Mouse (Mus musculus): ENCODE measurements at regions not wholly inside any gene's neighbourhood (a gene's known extent, or its start where the extent isn't known, plus 50 kb on each side); places are given as distances from the start of the nearest gene placed in this dataset.
"Not testable (repeated sequence)": the region's sequence is repeated elsewhere in the genome, so short reads cannot be mapped to it uniquely, and the experiment has no call there.

DNA sequence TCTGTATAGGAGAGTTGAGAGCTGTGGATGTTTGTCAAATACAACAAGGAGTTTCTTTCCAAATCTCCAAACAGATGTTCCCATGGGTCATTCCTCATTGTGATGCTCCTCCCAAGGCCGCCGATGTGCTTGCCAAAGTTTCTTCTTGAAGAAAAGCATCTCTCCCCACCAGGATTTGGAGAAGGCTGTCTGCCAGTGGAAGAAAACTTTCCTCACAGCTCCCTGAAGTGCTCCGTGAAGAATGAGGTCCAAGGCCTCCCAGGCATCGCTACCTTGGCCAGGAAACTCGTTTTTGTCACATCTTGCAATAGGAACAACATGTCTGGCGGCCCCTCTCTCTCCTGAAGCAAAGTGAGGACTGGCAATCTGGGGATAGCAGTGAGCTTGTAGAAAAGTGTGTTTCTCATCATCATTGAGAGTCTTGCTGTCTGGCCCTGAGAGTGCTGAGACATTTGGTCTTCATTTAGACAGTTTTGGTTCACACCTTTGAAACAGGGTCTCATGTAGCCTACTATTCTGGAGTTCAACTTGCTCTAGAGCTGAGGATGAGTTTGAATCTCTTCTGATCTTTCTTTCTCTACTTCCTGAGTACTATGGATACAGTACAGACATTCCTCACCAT is 386.9 kb upstream of the Klhl29 start:
- no peak for DNase-seq (ENCODE audit: low spot score in 2 of 2)

DNA sequence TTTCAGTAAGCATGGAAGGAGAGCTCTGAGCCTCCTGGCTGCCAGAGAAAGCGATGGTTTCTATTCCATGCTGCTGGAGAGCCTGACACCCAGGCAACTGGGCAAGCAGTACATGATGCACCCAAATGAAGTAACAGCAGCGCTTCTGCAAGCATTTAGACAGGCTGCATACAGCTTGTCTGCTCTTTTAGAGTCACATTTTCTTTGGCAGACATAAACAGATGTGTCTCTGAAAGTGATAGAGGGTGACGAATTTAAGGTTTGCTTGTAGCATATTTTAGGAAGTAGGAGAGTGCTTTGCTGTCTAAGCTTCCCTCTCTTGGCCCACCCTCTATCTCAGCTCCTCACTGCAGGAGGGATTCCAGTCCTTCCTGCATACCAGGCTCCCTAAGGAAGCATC is 384.0 kb upstream of the Klhl29 start:
- no peak for DNase-seq (ENCODE audit: low spot score in 2 of 2)

DNA sequence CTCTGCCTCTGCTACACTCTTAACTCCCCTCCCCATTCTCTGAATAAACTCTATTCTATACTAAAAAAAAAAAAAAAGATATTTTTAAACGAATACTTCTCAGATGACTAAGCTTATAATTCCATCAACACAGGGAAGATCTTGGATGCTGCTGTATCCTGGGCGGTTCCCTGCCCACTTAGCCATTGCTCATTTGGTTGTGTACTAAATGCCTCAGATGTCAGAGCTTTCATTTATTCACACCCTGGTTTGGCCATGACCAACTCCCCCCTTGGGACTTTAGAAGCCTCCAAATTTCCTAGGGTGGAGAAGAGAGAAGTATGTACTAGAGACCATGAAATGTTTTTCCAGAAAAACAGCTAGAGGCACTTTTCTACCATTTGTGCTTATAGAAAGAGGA is 382.3 kb upstream of the Klhl29 start:
- DNase-seq (ENCODE audit: low spot score in 2 of 2) = no peak

DNA sequence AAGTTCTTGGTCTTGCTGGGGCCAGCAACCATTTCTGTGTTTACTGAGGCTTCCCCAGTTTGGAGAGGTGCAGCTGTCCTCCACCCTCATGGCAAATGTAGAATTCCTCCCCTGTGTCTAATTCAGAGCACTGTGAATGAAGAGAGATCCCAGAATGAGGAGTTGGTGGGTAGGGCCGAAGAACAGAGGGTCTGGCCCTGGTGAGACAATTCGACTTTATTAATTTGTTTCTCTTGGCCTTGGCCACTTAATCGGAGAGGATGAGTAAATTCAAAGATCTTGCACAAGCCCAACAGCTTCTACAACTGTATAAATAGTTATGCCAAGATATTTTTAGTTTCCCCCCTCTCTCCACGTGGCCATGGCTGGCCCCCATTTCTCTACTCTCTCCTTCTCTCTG is 381.9 kb upstream of the Klhl29 start:
- DNase-seq (ENCODE audit: low spot score in 2 of 2) = no peak

DNA sequence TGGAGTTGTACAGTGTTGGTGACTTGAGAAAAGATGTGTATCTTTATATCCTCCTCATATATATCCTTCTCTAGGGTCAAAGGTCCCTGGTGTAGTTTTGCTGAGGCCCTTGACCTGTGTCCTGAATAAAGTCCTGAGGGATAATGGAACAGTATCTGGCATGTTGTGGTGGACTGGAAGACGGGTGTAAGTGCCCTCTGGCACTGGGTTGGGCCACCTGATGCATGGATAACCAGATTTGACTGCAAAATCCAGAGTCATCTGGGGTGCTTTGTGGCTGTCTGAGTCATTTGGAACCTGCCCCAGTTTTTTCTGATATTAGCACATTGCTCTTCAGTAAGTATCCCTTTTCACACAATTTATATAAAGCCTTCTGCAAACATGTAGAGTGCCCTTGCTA is 378.3 kb upstream of the Klhl29 start:
- DNase-seq (ENCODE audit: low spot score in 2 of 2) = no peak

DNA sequence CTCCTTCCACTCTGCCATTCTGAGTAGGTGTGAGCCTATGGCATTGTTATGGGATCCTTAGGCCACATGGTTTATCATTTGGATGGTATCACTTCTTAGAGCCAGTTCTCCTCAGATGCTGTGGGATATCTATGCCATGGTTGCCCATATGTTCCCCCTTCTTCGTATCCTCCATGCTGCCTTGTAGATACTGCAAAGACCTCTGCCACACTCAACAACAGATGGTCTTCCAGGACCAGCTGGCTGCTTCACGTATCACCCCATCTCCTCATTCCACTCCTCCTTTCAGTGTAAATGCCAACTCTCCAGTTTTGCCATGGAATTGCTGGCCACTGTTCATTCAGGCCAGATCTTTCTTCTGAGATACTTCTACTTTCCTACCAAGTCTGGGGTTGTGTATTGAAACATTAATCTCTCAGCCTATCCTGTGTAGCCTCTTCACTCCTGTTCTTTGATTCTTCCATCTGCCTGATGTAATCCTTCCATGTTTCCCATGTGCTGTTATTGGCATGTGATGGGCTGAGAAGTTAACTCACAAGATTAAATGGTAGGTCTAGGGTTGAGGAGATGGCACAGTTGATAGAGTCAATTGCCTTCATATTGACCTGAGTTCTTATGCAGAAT is 368.7 kb upstream of the Klhl29 start:
- DNase-seq (ENCODE audit: low spot score in 2 of 2) = no peak

DNA sequence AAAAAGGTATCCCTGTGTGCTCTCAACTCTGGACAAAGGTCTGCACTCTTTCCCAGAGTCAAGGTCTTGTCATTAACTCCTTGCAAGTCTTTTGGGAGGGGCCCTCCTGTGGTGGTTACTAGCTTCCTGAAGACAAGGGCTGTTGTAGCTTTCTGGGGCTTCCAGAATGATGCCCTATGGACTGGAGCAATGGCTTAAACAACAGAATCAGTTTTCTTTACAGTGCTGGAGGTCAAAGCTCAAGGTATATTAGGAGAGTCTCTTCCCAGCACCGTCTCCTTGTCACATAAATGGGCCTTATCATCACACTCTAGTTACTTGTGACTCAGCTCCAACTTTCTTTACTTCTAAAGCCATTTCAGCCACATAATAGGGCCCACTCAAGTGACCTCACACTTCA is 360.6 kb upstream of the Klhl29 start:
- no peak for DNase-seq (ENCODE audit: low spot score in 2 of 2)

DNA sequence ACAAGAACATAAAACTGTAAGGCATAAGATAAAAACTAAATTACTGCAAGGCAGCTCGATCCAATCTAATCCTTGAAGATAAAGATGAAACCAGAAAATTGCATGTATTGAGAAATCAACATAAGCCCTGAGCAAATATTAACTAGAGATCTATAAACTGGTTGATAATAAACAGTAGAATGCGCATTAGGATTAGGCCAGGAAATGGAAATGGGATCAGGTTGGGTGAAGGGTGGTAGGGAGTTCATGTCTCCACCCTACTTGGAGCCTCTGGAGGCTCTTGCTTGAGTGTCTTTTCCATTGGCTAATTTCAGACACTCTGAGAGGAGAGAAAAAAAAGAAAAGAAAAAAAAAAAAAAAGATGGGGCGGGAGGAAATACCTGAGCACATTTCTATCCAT is 359.4 kb upstream of the Klhl29 start:
- no peak for DNase-seq (ENCODE audit: low spot score in 2 of 2)

DNA sequence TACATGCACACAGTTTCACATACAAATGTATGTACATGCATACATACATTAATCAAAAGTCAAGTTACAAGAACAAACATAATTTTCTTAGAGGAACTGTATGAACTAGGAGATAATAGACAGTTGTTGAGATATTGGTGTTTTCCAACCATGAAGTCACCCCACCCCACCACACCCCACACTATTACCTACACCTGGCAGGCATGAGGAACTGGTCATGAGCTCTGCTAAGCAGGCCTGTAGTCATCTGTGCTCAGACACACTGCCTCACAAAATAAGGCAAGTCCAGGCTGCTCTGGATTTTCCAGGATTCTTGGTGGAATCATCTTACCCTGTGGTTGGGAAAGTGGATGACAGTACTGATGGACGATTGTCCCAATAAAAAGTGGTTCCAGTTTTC is 347.6 kb upstream of the Klhl29 start:
- no peak for DNase-seq (ENCODE audit: low spot score in 2 of 2)

DNA sequence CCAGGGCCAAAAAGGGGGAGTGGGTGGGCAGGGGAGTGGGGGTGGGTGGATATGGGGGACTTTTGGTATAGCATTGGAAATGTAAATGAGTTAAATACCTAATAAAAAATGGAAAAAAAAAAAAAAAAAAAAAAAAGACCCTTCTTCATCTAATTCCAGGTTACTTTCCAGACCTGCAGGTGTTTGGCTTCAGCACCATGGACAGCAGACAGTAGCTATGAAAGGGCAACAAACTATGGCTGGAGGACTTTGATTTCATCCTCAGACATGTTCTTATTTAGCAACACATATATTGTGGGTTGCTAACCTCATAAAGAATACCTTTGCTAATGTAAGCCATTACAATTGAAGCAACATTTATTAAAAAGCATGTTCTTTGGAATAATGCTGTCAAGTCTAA is 342.0 kb upstream of the Klhl29 start:
- not testable (repeated sequence) for DNase-seq (ENCODE audit: low spot score in 2 of 2)

DNA sequence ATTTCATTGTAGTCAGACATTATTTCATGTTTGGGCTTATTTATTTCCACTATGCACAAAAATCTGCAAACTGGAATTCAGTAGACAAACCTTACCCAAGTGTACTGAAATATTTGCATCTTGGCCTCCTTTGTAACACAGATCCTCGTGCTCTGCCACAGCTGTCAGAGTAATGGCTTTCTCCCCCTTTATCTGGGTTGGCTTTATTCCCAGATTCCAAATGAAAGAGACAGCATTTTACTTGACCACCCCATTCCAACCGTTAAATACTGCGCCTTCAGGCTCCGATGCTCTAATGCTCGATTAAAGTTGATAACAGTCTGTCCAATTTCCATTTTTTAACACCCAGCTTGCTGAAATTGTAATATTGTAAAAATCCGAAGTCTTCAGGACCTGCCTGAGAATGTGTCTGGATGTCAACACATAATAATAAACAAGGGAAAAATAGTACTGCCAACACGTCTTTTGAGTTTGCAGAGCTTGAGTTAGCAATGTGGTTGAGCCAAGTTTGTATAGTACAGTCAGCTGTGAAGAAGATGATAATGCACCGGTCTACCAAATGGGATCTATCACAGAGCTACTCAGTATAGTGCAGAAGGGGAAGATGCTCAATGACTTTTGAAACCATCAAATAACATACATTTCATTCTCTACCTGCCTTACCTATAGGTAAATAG is 323.4 kb upstream of the Klhl29 start:
- DNase-seq (ENCODE audit: low spot score in 2 of 2) = no peak

DNA sequence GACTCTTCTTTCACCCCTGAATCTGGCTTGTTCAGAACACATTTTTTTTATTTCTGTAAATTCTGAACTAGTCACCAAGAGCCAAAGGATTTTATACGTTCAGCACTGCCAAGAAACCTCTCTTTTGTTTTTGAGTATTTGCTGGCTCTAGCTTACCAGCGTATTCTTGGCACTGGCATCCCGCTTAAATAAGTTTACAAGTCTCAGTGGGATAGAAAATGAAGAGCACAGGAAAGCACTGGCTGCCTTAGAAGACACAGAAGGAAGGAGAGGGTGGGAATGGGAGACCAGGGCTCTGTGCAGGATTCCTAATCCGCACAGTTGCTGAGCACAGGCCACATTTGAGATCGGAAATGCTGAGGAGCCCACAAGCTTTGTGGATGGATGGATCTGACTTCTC is 306.7 kb upstream of the Klhl29 start:
- no peak for DNase-seq (ENCODE audit: low spot score in 2 of 2)

DNA sequence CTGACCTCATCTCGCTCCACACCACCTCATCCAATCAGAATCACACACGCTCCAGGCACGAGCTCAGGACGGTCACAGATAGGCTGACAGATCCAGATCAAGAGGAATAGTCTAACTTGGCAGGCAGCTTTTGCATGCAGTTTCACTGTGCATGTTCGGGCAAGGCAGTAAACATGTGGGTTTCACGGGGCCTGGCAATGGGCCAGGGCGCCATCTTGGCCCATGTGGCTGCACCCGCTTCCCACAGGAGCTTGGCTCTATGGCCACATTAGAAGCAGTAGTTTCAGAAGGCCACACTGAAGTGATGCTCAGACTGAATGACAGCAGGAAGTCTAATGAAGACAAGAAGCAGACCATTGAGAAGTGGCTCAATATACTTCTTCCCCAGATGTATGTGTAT is 302.6 kb upstream of the Klhl29 start:
- DNase-seq (ENCODE audit: low spot score in 2 of 2) = not testable (repeated sequence)

DNA sequence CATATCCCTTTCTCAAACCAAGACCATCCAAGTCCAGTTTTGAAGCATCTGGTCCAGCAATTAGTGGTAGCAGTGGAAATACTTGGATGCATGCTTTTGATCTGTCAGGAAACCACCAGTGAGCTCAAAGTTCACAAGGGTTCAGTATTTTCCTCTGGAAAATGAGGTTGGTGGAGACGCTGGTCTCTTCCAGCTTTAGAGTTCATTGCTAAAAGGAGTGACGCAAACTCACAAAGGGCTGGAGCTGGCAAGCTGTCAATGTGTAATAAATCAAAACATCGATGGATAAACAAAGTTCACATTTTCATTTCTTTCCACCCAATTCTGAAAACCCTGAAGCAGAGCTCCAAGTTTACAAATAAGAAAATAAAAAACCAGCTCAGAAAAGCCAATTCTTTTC is 293.0 kb upstream of the Klhl29 start:
- DNase-seq (ENCODE audit: low spot score in 2 of 2) = no peak

DNA sequence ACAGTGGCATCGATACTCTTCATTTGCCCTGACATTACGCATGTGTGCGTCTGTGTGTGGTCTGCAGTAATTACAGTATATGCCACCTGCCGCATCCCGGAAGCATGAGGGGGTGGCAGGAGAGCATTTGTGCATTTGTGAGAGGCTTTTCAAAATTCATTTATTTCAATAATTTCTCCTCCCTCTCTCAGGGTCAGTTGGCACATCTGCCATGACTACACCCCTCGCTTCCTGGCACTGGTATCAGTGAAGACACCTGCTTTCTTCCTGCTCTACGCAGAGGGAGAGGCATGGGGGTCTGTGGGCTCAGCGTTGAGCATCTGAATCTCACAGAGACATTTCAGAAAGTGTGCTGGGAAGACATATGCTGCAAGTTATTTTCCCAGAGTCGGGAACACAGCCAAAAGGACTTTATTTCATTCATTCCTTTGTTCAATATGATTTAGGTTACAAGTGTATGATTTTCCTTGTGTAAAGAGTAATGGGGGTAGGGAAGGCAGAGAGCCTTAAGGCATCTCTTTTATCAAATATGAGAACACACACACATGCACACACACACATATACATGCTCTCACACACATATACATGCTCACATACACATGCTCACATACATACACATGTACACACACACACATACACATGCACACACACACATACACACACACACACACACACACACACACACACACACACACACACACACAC is 262.2 kb upstream of the Klhl29 start:
- peak; percentile 34 to 42 for DNase-seq (ENCODE audit: low spot score in 2 of 2)

DNA sequence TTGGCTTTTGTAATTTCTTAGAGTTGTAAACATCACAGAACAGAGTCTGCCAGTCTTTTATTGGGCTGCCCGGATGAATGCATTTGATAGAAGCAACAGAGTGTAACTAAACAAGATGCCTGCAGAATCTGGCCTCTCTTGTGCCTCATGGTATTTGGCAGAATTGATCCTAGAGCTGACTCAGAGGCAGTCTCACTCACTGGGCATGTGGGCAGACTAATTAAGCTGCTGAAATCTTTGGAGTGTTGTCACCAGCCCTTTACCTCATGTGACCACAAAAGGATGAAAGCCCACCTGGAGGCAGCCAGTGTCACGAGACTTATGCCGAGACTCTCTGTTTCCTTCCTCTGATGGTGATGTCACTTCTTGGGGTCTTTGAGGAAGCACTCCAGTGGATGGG is 258.5 kb upstream of the Klhl29 start:
- no peak for DNase-seq (ENCODE audit: low spot score in 2 of 2)

DNA sequence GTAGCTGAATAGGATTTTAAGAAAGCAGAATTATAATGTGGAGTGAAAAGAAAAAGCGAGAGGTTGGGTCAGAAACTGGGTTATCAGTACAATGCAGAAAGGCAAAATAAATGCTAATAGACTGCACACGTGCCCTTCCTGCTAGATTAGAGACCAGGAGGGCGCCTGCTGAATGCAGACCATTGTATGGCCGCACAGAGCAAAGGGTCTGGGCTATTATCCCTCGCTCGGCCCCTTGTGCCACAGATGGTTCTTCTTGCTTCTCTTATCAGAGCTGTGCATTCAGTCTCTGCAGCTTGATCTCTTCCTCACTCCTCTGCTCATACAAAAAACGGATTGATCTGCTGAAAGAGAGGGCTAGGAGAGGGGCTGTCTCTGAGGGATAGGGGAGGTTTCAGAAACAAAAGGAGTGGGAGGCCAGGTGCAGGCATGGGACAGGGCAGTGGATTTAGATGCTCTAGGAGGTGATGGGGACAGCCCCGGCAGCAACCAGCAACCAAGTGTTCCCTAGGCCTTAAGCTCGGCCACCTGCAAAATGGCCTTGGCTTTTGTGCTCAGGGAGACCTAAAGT is 225.7 kb upstream of the Klhl29 start:
- no peak for DNase-seq (ENCODE audit: low spot score in 2 of 2)

DNA sequence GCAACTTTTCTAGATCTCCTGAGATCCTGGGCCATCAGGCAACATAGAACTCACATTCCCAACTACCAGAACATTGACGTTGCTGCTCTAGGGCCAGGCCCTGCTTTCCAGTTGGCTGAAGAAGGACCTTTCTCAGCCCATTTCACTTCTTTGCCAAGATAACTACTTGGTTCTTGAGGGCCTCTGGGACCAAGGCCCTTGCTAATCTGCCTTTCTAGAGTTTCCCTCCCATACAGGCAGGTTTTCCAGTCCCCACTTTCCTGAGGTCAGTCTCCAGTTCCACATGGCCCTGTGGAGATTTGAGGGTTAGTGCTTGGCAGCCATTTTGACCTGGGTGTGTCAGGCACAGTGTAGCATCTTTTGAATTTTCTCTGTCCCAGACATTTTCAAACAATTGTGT is 223.9 kb upstream of the Klhl29 start:
- DNase-seq (ENCODE audit: low spot score in 2 of 2) = no peak

DNA sequence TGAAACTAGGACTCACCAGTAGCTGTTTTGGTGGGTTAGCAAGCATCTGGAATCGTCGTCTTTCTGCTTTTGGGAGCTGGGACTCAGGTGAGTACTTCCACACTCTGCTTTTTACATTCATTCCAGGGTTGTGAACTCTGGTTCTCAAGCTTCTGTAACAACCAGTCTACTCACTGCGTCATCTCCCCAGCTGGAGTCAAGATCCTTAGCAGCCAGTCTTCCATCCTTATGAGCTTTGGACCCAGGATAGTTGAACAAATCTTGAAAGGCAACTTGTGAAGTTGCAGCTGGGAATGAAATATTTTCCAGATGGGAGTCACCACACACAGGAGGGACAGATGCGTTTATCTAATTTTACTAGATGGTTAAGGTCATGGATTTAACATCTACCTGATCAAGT is 223.5 kb upstream of the Klhl29 start:
- no peak for DNase-seq (ENCODE audit: low spot score in 2 of 2)

DNA sequence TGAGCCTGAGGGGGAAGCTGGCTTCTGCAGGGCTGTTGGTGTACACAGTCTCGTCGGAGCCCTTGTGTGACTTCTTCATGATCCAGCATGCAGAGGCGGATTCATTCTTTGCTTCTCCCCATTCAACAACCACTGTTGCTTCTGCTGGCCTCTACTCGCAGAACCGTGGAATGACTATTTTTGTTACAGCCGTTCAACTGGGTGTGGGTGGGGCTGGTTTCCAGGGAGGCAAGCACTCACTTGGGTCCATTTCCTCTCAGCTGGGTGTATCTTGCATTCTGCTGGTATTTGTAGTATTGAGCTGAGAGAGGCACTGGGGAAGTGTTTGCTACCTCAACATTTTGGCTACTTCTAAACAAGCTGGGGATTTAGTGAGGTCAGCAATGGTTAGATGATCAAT is 197.3 kb upstream of the Klhl29 start:
- DNase-seq (ENCODE audit: low spot score in 2 of 2) = peak; percentile 42 to 57

DNA sequence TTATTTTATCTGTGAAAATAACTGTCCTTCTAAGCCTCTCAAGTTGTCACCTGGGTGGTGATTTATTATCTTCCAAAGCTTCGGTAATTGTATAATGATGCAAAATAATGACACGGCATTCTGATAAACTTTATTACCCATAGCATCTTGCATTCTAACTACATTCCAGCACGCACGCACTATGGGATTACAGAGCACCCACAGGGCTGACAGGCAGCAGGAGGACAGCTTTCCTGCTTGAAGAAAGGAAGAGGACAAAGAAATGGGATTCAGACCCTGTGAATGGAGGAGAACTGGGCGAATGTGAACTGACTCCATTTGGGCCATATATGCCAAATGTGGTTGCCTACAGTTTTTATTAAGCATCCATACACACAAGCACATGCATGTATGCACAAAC is 193.5 kb upstream of the Klhl29 start:
- no peak for DNase-seq (ENCODE audit: low spot score in 2 of 2)

DNA sequence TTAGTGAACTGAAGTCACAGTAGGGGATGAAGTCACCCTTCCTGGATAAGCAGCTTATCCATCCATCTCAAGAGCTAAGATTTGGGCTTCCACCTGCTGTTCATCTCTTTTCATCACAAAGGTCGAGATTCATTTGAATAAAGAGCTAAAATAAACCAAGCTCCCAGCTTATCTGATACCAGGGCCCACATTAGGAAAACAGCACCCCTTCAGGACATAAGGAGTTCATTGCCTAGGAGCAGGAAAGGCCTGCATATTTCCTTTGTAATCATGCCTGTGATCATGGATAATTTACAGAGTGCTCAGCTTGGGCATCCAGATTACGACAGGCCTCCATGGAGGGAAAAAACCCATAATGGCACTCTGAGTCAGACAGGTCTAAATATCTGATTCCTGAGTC is 190.7 kb upstream of the Klhl29 start:
- DNase-seq (ENCODE audit: low spot score in 2 of 2) = no peak

DNA sequence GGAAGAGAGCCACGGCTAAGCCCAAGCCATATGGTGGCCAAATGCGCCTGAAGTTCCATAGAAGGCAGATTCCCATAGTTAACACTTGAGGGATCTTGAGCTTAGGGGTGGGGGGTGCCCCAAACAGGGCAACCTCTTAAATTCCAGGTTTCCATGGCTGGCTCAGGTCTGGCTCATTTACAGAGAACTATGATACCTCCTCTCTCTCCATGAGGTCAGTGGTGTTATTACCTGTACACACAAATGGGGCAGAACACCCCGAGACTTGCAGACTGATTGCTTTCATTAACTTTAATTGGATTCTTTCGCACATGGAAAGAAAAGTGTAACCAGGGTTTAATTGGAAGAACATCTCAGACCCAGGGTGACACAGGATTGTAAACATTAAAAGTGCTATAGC is 177.1 kb upstream of the Klhl29 start:
- no peak for DNase-seq (ENCODE audit: low spot score in 2 of 2)
